Mouse (Mus musculus) activated CD4-positive, CD25-positive, alpha-beta regulatory T cell, adult 4 months (primary cell): ENCODE data around the gene Oas1a. TPM values are rescaled to one million over a fixed set of nuclear protein-coding genes. Genes with fewer than 3 reads are reported as not detected.
"Not testable (repeated sequence)": the region's sequence is repeated elsewhere in the genome, so short reads cannot be mapped to it uniquely, and the experiment has no call there.

Experiments used
- ATAC-seq: one replicate; pipeline ENCODE4 v1.8.0; 2017
- polyA plus RNA-seq, 2 experiments: library from polyadenylated mRNA; unstranded; fragments of 100-300 nt; shearing (Covaris generic); gene quantifications; one replicate each; pipeline ENCODE4 v1.2.1; 2017

Oas1a gene
- polyA plus RNA-seq, 2 experiments from 2014 or later: 33.6 to 48.3 TPM

GRCm38 (mm10) chr5:120892243-120892660 lies 15.1 kb downstream of the Oas1a start:
- no peak for ATAC-seq

- not testable (repeated sequence) for ATAC-seq
Observed at GRCm38 (mm10) chr5:120891566-120892242, 15.6 kb downstream of the Oas1a start.

GRCm38 (mm10) chr5:120890991-120891390 lies 16.3 kb downstream of the Oas1a start:
- ATAC-seq: no peak

- no peak for ATAC-seq
Observed at GRCm38 (mm10) chr5:120890026-120890425, 17.3 kb downstream of the Oas1a start.

- not testable (repeated sequence) for ATAC-seq
Observed at GRCm38 (mm10) chr5:120888294-120888815, 19.0 kb downstream of the Oas1a start.

- no peak for ATAC-seq
Observed at GRCm38 (mm10) chr5:120887831-120888230, 19.5 kb downstream of the Oas1a start.

GRCm38 (mm10) chr5:120887413-120887812 lies 19.9 kb downstream of the Oas1a start, which contains the start of gene Oas1g:
Oas1g (minus strand) TSS chr5:120887613.
- not testable (repeated sequence) for ATAC-seq

- ATAC-seq: not testable (repeated sequence)
Observed at GRCm38 (mm10) chr5:120881681-120882080, 25.6 kb downstream of the Oas1a start.

- not testable (repeated sequence) for ATAC-seq
Observed at GRCm38 (mm10) chr5:120878803-120879202, 28.5 kb downstream of the Oas1a start.

- not testable (repeated sequence) for ATAC-seq
Observed at GRCm38 (mm10) chr5:120877407-120877806, 29.9 kb downstream of the Oas1a start.

- not testable (repeated sequence) for ATAC-seq
Observed at GRCm38 (mm10) chr5:120876839-120877238, 30.5 kb downstream of the Oas1a start.

- no peak for ATAC-seq
Observed at GRCm38 (mm10) chr5:120871469-120871868, 35.9 kb downstream of the Oas1a start.

- ATAC-seq: no peak
Observed at GRCm38 (mm10) chr5:120870782-120871181, 36.5 kb downstream of the Oas1a start.

GRCm38 (mm10) chr5:120870081-120870480 lies 37.2 kb downstream of the Oas1a start:
- no peak for ATAC-seq

GRCm38 (mm10) chr5:120869436-120870015 lies 37.8 kb downstream of the Oas1a start:
- no peak for ATAC-seq

GRCm38 (mm10) chr5:120865336-120865860 lies 41.9 kb downstream of the Oas1a start:
- no peak for ATAC-seq

- no peak for ATAC-seq
Observed at GRCm38 (mm10) chr5:120861121-120861520, 46.2 kb downstream of the Oas1a start, which contains the start of gene Oas1h. Oas1h (plus strand) TSS chr5:120861421.

- ATAC-seq: no peak
Observed at GRCm38 (mm10) chr5:120859241-120859640, 48.1 kb downstream of the Oas1a start.

- no peak for ATAC-seq
Observed at GRCm38 (mm10) chr5:120849601-120850136, 57.7 kb downstream of the Oas1a start.

- ATAC-seq: no peak
Observed at GRCm38 (mm10) chr5:120847067-120847466, 60.3 kb downstream of the Oas1a start, which contains the start of gene Oas1f. Oas1f (plus strand) TSS chr5:120847367.
